Mouse (Mus musculus): ENCODE measurements around the gene Crebbp. TPM values are rescaled to one million over a fixed set of nuclear protein-coding genes. Genes with fewer than 3 reads are reported as not detected.

The Crebbp gene
- polyA plus RNA-seq, 1 experiment = 56.9 TPM

DNA sequence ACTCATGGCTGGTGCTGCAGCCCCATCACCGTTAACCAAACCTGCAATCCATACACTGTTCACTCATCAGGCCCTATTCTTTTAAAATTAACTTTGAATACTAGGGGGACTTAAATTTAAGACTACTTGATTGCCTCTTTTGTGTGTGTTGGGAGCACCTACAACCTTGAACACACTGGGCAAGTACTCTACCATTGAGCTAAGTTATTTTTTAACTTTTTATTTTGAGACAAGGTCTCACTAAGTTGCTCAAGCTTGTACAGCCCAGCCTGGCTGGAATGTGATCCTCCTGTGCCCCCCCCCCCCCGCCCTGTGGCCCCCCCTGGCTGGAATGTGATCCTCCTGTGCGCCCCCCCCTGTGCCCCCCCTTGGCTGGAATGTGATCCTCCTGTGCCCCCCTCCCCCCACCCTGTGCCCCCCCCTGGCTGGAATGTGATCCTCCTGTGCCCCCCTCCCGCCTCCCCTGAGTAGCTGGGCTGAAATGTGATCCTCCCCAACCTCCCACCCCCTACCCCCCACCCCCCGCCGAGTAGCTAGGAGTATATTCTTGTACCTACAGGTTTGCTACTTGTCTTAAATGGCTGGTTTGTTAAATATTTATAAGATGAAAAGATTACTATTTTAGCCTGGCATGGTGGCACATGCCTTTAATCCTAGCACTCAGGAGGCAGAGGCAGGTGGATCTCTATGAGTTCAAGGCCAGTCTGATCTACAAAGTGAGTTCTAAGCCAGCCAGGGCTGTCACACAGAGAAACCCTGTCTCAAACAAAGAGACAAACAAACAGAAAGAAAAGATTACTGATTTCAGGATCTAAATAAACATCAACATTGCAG lies 182.1 kb downstream of the Crebbp start:
- WGBS = 95% methylated on average over 5 of the region's 6 CpGs
- DNase-seq = no peak

More for the DNA sequence above, 182.1 kb downstream of the Crebbp start:
- no peaks in the 10 kb centered on the region for H3K4me1 ChIP-seq (replicated peaks; ENCODE audit: control insufficient read depth, insufficient read depth, low read length)
- H3K36me3 ChIP-seq (ENCODE audit: control insufficient read depth, insufficient read depth, low read length) = no peaks in the 10 kb centered on the region
- no peak overlapping the region for H3K4me3 ChIP-seq (ENCODE audit: control insufficient read depth, insufficient read depth, low read length)
- H3K27ac ChIP-seq (ENCODE audit: control insufficient read depth, insufficient read depth, low read length) = no peak overlapping the region
- TF ChIP-seq CTCF (IDR thresholded peaks at IDR 0.05; ENCODE audit: borderline replicate concordance, control insufficient read depth, extremely low read depth, insufficient read depth, low read length, poor library complexity) (no peak), POLR2A (IDR thresholded peaks at IDR 0.05; ENCODE audit: control insufficient read depth, extremely low read depth, insufficient read depth, low read length, poor library complexity) (no peak)
- no peaks in the 10 kb centered on the region for H3K27me3 ChIP-seq (ENCODE audit: control insufficient read depth, insufficient read depth, low read length)

Other genes starting within 250 kb of the Crebbp start
- gene Nlrc3, start 237.4 kb downstream of the Crebbp start, polyA plus RNA-seq (2012; rRNA removed) = 136 and 157 TPM in 2 replicates
- gene Slx4, start 210.2 kb downstream of the Crebbp start, polyA plus RNA-seq (2012; rRNA removed) = 71.8 and 77.4 TPM in 2 replicates
- gene Dnase1, start 177.1 kb downstream of the Crebbp start, polyA plus RNA-seq (2012; rRNA removed) = 0.33 and 0.77 TPM in 2 replicates
- 90.9 and 94.2 TPM in 2 replicates for gene Trap1, start 136.2 kb downstream of the Crebbp start, polyA plus RNA-seq (2012; rRNA removed)
- 6.4 and 7.6 TPM in 2 replicates for gene Adcy9, start 206.5 kb upstream of the Crebbp start, polyA plus RNA-seq (2012; rRNA removed)

Measured in thymus, adult 2 months (tissue).